Mouse (Mus musculus) T-helper 2 cell (primary cell): ENCODE data around the gene Hpcal1.

Source experiments
- in situ Hi-C: fragments of 300-600 bp; cut with MboI, MseI; formaldehyde crosslinking; loops from one replicate; pipeline ENCODE4 v1.15.1; 2025; ENCODE audit warnings: high pct_unique_total_duplicates

Gene Hpcal1

DNA sequence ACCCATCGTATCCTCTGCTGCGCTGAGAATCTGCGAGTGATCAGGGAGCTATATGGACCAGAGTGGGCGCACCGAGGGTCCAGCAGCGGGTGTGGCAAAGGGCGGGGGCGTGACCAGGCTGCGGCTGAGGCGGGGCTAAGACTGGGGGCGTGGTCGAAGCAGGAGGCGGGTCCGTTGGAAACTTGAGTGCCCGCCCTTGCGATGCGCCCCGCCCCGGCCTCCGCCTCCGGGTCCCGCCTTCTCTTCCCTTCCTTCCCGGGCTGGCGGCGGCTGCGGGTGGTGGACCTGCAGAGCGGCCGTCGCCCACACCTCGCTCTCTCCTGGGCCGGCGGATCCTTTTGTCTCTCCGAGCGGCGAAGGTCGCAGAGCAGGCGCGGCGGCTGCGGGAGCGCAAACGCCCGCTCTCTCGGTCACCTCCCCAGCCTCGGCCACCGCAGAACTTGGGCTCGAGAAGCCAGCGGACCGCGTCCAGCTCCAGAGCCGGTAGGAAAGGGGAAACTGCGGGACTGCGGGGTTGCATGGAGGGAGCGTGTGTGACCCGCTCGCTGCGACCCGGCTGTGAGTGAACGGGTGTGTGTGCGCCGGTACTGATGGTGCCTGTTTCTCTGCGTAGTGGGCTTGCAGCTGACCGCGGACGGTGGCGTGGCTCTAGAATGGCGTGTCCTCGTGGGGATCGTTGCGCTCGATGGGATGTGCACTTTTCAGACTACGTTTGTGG is at the start of gene Hpcal1:
Gene Hpcal1, plus strand, starts transcription at position 293 of the 718 bp plus-strand sequence.
- in situ Hi-C loops = loop anchor here (5.0 kb wide), 1 partner anchor 102 kb away; no protein-coding TSS in a partner anchor

DNA sequence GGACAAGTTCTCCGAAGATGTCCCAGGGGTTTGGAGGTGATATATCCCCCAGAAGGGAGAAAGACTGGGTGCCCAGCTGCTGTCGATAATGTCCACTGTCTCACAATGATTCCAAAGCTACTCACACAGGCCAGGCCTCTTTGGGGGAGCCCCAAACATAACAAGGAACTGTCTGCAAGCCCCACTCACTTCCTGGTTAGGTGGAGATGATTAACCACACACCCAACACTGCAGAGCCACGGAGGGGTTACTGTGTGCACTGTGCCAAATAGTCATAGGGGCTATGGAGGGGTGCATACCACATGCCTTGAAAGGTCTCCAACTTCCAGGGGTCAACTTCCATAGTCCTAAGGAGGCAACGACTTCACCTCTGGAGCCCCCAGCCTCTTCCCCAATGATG is 49.4 kb upstream of the Hpcal1 start:
- in situ Hi-C loops = no loop called here

DNA sequence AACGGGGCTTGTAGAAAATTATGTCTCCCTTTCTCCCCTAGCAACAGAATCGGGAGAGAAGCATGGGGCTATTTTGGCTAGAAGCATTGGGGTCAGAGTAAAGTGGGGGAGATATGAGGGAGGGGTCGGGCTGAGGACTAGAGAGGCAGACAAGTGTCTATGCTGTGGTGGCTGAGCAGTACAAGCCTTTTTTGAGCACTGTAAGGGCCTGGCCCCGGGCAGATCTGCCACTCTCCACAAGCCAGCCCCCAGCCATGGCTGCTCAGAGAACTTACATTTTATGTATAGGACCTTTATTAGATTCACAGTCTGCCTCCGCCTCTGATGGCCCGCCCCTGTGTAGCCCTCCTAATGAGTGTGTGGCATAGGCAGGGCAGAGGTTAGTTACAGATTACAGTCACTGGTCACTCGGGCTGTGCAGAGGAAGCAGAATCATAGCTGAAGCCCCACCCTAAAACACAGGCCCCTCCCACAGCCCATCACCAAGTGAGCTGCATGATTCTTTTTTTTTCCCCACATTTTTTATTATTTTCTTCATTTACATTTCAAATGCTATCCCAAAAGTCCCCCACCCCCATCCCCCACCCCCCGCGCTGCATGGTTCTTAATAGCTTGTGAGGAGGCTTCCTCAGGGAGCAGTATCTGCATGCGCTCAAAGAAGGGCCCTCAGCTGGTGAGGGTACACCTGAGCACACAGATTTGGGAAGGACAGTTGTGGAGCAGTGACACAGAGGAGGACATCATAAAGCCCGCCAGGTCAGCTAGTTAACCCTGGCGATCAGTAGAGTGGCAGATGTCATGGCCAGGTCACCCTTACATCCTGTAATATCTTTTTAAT is 46.1 kb upstream of the Hpcal1 start:
- in situ Hi-C loops = no loop called here

DNA sequence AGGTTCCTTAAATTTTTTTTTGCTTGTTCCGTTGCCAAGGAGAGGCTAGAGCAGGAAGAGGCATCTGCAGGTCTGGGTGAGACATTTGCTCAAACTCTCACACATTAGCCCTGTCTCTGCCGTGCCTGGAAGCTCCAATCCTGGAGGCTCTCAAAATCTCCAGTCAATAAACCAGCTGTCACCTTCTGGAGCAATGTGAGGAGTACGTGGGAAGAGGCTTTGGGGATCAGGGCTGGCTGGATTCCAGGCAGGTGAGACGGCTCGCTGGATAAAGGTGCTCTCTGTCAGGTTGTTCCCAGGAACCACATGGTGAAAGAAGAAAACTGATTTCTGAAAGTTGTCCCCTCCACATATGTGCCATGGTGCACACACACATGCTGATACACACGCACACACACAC is 44.2 kb upstream of the Hpcal1 start:
- in situ Hi-C loops = no loop called here

DNA sequence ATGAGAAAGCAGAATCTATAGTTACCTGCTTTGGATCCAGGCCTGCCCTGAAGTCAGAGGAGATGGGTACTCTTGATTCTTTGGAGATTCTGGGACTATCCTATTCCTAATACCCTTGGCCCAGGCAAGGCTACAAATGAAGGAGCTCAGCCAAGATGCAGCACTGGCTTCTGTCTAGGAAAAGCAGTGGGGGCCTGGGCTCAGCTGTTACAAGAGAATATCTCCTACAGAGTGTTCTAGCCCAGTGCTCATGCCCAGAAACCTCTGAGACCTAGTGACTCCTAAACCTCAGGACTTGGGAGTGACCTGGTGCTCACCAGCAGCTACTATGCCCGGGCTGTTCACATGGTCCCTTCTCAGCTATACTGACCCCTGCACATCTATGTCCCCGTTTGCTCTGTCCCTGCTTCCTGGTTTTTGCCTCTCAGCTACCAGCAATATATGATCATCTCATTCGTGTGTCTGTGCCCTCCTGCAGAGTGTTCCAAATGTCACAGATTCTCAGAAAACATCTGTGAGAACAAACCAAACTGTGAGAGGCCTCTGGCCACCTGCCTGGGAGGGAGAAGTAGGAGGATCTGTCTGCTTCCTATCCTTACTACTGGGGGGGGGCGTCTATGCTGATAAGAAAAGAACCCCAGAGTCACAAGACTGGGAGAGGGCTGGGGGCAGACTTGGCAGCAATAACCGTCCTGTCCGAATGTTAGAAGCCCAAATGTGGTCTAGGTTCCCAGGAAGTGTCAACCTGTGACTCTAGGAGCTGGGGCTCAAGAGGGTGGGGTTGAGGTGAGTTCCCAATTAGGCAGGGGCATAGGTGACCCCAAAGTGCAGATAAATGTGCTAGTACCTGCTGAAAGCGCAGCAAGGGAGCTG is 39.2 kb upstream of the Hpcal1 start:
- in situ Hi-C loops = loop anchor here (5.0 kb wide), 1 partner anchor 69 kb away; no protein-coding TSS in a partner anchor

DNA sequence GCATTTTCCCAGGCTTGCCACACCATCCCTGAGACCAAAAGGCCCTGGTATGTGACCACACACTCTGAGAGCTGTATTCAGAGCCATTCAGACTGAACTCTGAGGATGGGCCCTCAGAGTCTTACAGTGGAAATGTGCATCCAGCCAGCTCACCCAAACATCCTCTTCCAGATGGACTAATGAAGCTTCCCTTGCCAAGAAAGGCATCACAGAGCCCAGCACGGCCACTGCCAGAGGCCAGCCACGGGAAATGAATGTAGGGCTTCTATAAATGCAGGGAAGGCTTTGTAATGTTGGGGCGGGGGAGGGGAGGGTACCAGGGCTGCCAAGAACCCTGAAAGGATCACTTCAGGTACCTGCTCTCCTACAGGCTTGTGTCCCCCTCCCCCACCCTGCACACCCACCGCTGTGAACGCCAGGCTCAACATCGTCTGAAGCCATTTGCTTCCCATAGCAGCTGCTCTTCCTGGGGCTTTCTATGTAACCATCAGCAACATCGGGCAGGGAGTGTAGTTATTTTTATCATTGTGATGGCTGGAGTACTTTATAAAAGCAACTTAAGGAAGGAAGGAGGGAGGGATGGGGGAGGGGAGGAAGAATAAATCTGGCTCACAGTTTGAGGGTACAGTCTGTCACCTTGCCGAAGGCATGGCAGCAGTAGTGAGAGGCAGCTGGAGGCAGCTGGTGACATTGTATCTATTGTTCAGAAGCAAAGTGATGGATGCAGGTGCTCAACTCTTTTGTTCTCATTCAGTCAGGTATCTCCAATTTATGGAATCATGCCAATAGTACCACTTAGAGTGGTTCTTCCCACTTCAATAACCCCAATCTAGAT is 38.2 kb upstream of the Hpcal1 start:
- in situ Hi-C loops = loop anchor here (5.0 kb wide), 1 partner anchor 70 kb away; no protein-coding TSS in a partner anchor

DNA sequence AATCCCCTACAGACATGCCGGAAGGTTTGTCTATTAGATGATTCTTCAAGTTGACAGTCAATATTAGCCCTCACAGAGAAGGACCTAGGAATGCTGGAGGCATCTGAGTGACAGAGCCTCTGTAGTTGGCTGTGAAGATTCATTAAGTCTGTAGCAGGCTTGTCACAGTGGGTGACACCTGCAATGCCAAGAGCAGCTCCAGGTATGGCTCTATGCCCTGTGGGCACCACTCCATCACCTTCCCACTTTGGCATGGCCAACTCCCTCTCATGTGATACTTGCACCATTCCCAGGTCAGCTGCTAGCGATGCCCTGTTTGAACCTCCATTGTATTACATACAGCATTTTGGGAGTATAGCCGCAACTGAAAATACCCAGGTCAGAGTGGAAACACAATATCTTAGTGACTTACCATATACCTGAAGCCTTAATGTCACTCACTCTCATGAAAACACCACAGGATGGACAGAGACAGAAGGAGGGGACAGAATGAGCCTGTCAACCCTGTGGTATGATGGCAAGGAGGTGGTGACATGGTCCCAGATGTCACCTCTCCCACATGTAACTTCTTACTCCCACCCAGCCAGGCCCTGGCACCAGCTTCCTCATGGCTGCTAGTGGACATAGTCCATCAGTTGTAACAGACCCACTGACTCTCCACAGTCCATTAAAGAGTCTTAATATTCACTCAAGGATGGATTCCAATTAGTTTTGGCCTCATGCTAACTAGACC is 37.4 kb upstream of the Hpcal1 start:
- in situ Hi-C loops = loop anchor here (5.0 kb wide), 1 partner anchor 71 kb away; no protein-coding TSS in a partner anchor

DNA sequence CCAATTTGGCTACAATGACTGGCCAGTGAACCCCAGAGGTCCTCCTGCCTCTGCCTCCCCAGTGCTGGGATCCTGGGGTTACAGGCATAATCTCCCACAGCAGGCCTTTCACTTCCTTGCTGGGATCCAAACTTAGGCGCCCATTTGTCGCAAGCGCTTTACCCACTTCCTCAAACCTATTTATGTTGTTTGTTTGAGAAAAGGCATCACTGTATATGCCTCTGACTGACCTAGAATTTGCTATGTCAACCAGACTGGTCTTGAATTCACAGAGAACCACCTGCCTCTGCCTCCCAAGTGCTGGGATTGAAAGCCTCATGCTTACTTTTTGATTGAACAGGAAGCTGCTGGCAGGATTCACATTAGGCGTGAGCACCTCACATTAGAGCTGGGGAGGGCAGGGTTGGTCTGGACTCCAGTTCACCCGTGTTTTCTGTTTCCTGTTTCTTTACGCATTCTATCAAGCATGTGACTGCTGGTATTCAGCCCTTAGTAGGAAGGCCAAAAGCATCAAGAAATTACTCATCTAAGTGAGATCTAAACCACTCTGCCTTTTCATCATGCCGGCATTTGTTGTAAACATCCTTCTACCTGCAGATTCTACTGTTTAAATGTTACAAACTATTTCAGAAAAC is 33.0 kb upstream of the Hpcal1 start:
- in situ Hi-C loops = no loop called here

DNA sequence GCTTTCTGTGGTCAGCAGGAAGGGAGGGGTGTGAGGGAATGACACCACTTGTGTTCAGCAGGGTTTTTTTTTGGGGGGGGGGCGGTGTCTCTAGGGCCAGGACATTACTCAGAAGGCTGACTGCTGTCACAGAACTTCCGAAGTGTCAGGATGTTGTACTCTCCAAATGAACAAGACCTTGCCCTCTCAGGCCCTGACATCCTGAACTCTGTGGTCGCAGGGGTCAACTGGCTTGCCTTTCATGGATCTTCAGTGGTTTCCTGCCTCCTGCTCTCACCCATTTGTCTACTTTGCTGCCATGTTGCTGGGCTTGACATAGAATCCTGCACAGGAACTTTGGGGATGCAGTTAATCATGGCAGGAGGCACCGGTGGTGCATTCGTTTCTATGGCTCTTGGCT is 32.1 kb upstream of the Hpcal1 start:
- in situ Hi-C loops = no loop called here

DNA sequence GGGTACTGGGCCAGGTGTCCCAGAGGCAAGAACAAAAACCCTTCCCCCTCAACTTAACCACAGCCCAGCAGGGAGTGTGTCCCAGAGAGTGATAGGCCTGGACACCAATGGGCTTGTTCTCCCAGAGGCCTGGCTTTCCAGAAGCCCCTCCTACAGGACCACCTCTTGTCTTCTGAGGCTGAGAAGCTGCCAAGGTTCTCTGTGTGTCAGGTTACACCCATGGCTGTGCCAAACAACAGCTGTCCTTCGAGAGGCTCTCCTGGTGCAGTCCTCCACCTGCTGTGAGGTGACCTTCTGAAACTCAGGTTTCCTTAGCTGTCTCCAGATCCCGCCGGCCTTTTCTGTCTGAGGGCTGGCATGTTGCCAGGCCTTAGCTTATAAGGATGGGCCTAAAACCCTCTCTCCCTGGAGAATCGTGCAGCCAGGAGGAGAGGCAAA is 29.2 kb upstream of the Hpcal1 start:
- in situ Hi-C loops = no loop called here

DNA sequence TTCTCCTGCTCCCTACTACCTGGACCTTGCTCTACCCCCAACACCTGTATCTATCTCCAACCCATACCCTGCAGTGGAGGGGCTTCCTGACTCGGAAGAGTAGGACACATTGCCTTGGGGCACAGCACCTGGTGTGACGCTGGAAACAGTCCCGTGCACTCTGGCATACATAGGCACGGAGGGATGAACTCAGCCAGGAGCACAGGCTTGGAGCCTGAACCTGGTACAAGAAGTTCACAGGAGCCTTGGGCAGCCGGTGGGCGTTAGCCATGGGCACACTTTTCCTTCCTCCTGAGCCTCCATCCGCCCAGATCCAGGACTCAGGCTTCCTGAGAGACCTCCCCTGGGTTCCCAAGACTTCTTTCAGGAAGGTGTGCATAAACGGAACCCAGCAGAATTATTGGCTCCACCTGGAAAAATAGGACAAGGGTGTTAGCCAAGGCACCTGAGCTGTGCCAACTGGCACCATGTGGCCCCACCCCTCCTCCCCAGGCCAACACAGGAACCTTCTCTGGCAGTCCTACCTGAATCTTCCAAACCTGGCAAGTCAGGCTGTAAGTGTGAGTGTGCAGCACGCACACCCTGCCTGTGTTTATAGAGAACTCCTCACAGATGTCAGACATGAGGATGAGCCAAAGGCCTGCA is 26.5 kb upstream of the Hpcal1 start:
- in situ Hi-C loops = no loop called here

DNA sequence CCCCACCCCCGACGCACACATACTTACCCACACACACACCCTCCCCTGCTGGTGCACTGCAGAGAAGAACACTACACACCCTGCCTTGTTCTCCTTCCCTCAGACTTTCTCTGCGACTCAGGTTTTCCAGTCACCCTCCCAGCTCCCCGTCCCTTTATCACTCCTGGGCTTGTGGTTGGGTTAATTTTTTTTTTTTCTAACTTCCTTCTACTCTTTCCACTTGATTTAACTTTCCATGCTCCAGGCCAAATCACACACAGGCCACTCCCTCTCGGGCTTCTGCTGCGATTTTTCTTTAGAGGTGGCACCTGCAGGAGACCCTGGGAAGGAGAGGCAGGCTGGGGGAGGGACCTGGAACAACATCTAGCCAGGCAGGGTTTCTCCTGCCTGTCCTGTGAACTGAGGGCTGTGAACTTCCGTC is 24.7 kb upstream of the Hpcal1 start:
- in situ Hi-C loops = no loop called here

DNA sequence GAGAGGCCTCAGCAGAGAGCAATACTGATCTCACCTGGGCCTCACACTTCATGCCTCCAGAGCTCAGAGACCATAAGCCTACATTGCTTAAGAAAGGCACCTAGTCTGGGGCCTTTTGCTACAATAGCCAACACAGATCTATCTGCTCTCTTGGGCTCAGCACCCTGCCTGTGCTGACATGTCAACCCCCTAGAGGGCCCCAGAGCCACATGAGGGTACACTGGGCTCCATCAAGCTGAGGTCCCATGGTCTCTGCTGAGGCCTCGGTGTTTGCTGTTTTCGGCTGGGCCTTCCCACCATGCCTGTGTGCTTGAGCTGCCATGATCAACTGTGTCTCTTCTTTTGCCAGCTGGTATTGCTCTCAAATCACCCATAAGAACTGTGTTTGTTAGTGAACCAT is 24.0 kb upstream of the Hpcal1 start:
- in situ Hi-C loops = no loop called here

DNA sequence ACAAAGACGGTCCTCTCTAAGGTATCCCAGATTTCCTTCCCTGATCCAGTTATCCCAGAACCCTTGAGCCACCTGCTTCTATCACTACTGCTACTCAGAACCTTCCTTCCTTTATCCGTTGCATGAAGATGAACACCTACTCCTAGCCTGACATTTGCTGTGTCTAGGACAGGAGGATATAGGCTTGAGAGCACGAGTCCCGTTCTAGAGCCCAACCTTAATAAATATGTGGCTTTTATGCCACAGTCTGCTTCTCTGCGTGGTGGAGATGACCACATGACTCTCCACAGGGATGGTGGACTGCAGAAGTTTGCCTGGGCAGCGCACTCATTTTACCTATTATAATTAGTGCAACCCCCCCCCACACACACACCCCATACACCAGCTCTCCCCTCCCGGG is 16.9 kb upstream of the Hpcal1 start:
- in situ Hi-C loops = loop anchor here (10.0 kb wide), 1 partner anchor 111 kb away; no protein-coding TSS in a partner anchor

DNA sequence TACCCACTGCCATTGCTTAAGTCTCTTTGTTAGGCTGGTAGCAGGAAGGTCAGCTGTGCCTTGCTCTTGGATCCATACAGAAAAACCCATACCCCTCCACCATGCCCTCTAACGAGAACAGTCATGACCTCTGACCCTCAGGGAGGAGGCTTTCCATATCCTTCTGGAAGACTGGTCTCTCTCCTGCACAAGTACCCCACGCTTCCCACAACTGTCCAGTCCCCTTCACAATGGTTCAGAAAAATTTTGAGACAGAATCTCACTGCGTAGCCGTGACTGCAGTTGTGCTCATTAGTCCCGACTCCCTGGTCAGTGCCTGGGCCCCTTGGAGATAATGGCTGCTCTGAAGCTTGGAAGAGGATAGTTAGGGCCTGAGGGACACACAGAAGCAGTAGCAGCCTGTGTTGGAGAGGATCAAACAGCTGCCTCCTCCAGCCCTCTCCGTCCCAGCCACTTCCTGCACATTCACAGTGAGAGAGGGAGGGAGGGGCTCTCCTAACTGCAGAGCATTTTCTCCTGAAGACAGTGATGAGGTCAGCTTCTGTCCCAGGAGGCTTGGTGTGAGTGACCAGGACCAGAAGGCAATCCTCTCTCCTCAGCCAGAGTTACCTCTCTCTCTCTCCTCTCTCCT is 16.4 kb upstream of the Hpcal1 start:
- in situ Hi-C loops = loop anchor here (10.0 kb wide), 1 partner anchor 111 kb away; no protein-coding TSS in a partner anchor

DNA sequence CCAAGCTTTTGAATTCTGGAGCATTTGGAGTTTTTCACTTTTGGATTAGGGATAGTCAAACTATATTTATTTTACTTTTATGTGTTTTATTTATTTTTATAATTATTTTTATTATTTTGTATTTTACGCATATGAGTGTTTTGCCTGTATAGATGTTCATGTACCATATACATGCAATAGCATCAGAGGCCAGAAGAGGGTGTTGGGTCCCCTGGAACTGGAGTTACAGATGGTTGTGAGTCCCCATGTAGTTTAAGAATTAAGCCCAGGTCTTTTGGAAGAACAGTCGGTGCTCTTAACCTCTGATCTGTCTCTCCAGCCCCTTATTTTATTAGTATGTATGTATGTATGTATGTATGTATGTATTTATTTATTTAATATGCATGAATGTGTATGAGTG is 12.9 kb upstream of the Hpcal1 start:
- in situ Hi-C loops = loop anchor here (10.0 kb wide), 1 partner anchor 107 kb away; no protein-coding TSS in a partner anchor

DNA sequence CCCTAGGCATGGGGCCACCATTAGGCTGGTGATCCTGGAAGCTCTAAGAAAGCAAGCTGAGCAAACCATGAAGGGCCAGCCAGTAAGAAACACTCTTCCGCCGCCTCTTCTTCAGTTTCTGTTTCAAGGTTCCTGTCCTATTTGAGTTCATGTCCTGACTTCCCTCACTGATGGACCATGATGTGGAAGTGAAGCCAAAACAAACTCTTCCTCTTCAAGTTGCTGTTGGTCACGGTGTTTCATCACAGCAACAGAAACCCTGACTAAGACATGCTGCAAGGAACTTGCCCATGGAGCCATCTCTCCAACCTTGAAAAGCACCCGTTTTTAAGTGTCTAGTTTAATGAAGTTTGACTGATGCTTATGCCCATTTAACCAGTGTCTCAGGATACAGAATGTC is 11.1 kb upstream of the Hpcal1 start:
- in situ Hi-C loops = loop anchor here (10.0 kb wide), 1 partner anchor 105 kb away; no protein-coding TSS in a partner anchor

DNA sequence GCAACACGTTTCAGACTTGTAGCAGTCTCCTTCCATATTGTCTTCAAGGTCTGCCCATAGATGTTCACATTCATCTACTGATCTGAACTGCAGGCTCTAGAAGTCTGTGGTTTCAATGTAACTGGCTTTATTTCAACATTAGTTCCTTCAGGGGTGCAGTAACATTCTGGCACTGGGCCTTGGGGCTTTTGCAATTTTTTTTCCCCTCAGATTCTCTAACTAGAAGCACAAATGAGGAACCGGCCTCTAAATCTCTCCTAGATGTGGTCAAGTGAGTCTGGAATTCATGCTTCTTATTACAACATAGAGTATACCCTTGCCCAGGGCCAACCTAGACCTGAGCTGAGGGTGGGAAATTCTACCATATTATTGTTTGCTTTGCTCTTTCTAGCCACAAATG is 8.5 kb upstream of the Hpcal1 start:
- in situ Hi-C loops = no loop called here
